Mouse (Mus musculus) G1E (cell line): Measurements from ENCODE around the gene Eva1b. TPM values are rescaled to one million over a fixed set of nuclear protein-coding genes. Genes with fewer than 3 reads are reported as not detected.

Source experiments
- ATAC-seq: 2 replicates; pipeline ENCODE4 v1.8.0; 2016; ENCODE audit warnings: mild to moderate bottlenecking; ENCODE audit not compliant: insufficient number of reproducible peaks, poor library complexity, low FRiP score, severe bottlenecking; ENCODE audit errors: extremely low read depth
- DNase-seq: peaks from one replicate; pipeline ENCODE4 v3.0.0; 2012; ENCODE audit warnings: low spot score
- H3K27me3 ChIP-seq: 2 replicates; pipeline ENCODE4 v1.6.1; 2012; ENCODE audit warnings: mild to moderate bottlenecking, low read length, inconsistent platforms; ENCODE audit not compliant: insufficient read depth
- H3K36me3 ChIP-seq: replicated peaks from 2 replicates; pipeline ENCODE3; 2012; ENCODE audit warnings: mild to moderate bottlenecking, inconsistent platforms
- H3K4me1 ChIP-seq: 2 replicates; pipeline ENCODE4 v1.6.1; 2012; ENCODE audit warnings: low read depth, low read length, inconsistent platforms, mixed read lengths; ENCODE audit not compliant: insufficient read depth
- H3K4me3 ChIP-seq: 2 replicates; pipeline ENCODE4 v1.5.1; 2012; ENCODE audit warnings: low read depth, mild to moderate bottlenecking, inconsistent platforms, low read length, moderate library complexity, mixed read lengths
- H3K9me3 ChIP-seq: replicated peaks from 2 replicates; pipeline ENCODE4 v1.6.1; 2012; ENCODE audit warnings: inconsistent platforms
- CTCF ChIP-seq: IDR thresholded peaks from 2 replicates; pipeline ENCODE4 v1.5.1; 2012; ENCODE audit warnings: low read depth, low read length, inconsistent platforms, mixed read lengths
- GATA1 ChIP-seq: IDR thresholded peaks from 2 replicates; pipeline ENCODE4 v1.6.1; 2012; ENCODE audit warnings: borderline replicate concordance, low read length, inconsistent platforms, mixed read lengths
- GATA2 ChIP-seq: IDR thresholded peaks from 2 replicates; pipeline ENCODE4 v1.6.1; 2012; ENCODE audit warnings: low read depth, low read length, inconsistent platforms, borderline replicate concordance
- POLR2AphosphoS5 ChIP-seq: IDR thresholded peaks from 2 replicates; pipeline ENCODE4 v1.6.1; 2012; ENCODE audit warnings: low read depth, low read length, inconsistent platforms; ENCODE audit not compliant: insufficient replicate concordance
- TAL1 ChIP-seq: conservative IDR thresholded peaks from 2 replicates; pipeline ENCODE4 v1.6.1; 2012; ENCODE audit warnings: low read depth, low read length, inconsistent platforms, mixed read lengths
- polyA plus RNA-seq: library from polyadenylated mRNA; stranded (reverse); fragments of >175 nt; gene quantifications from 2 replicates; pipeline ENCODE4 v1.2.3, GENCODE M21; 2012
- total RNA-seq, 2 experiments: library from RNA; stranded (forward) in 1 of 2; stranded (reverse) in 1 of 2; fragments of 200-1000 nt in 1 of 2; fragments of >200 nt in 1 of 2; fragmentation: Nextera tagmentation in 1 of 2; gene quantifications; 2 replicates each; pipeline ENCODE4 v1.2.3; 2014 to 2017

Eva1b gene
- total and polyA plus RNA-seq, 3 experiments, result 0.44 to 1.9 TPM; not detected in 1

GRCm38 (mm10) chr4:126104261-126105075, 43.1 kb upstream of the Eva1b start:
- ATAC-seq (no peak), DNase-seq (peak; percentile 24)

GRCm38 (mm10) chr4:126105131-126105783, 42.3 kb upstream of the Eva1b start:
- DNase-seq, result no peak

More at GRCm38 (mm10) chr4:126104261-126105075, 43.1 kb upstream of the Eva1b start:
- TF ChIP-seq TAL1, result no peak
- TF ChIP-seq POLR2AphosphoS5, result no peak
- TF ChIP-seq CTCF, result no peak
- TF ChIP-seq GATA1, result no peak
- no peak for TF ChIP-seq GATA2
- H3K36me3 ChIP-seq, result peaks cover 58% of the 10 kb centered on the region
- peak overlapping the region; percentile 87 for H3K4me3 ChIP-seq
- no peaks in the 10 kb centered on the region for H3K9me3 ChIP-seq
- no peaks in the 10 kb centered on the region for H3K27me3 ChIP-seq
- peaks cover 68% of the 10 kb centered on the region for H3K4me1 ChIP-seq

GRCm38 (mm10) chr4:126108061-126108740, 39.3 kb upstream of the Eva1b start:
- Histone ChIP-seq H3K9me3 (no peaks in the 10 kb centered on the region), H3K4me1 (peaks cover 54% of the 10 kb centered on the region), H3K4me3 (no peak overlapping the region), H3K27me3 (no peaks in the 10 kb centered on the region), H3K36me3 (peaks cover 56% of the 10 kb centered on the region)
- TF ChIP-seq GATA1 (no peak), TAL1 (no peak), GATA2 (no peak), CTCF (no peak)
- ATAC-seq, result no peak
- no peak for DNase-seq

More at GRCm38 (mm10) chr4:126105131-126105783, 42.3 kb upstream of the Eva1b start:
- H3K27me3 ChIP-seq, result no peaks in the 10 kb centered on the region
- H3K36me3 ChIP-seq, result peaks cover 56% of the 10 kb centered on the region
- H3K4me1 ChIP-seq, result peaks cover 68% of the 10 kb centered on the region
- H3K4me3 ChIP-seq, result no peak overlapping the region; the same call in 1 of the 2 replicates
- ATAC-seq, result no peak
- TF ChIP-seq GATA2 (no peak), CTCF (no peak), POLR2AphosphoS5 (no peak), GATA1 (no peak), TAL1 (no peak)
- H3K9me3 ChIP-seq, result no peaks in the 10 kb centered on the region

GRCm38 (mm10) chr4:126109613-126110373, 37.8 kb upstream of the Eva1b start:
- Histone ChIP-seq H3K9me3 (no peaks in the 10 kb centered on the region), H3K36me3 (peaks cover 69% of the 10 kb centered on the region), H3K4me3 (no peak overlapping the region; the same call in 1 of the 2 replicates), H3K27me3 (no peaks in the 10 kb centered on the region), H3K4me1 (peaks cover 44% of the 10 kb centered on the region)
- TF ChIP-seq CTCF (no peak), GATA1 (no peak), GATA2 (no peak), TAL1 (no peak), POLR2AphosphoS5 (no peak)
- DNase-seq (no peak), ATAC-seq (peak; percentile 51)

GRCm38 (mm10) chr4:126110374-126111152, 37.0 kb upstream of the Eva1b start:
- DNase-seq, result peak; percentile 62
- peak; percentile 86 for ATAC-seq
- peaks cover 37% of the 10 kb centered on the region for H3K4me1 ChIP-seq
- H3K27me3 ChIP-seq, result no peaks in the 10 kb centered on the region
- no peak for TF ChIP-seq POLR2AphosphoS5
- no peak for TF ChIP-seq GATA1
- TF ChIP-seq CTCF, result no peak
- no peak for TF ChIP-seq TAL1
- no peak for TF ChIP-seq GATA2
- no peaks in the 10 kb centered on the region for H3K9me3 ChIP-seq
- peaks cover 77% of the 10 kb centered on the region for H3K36me3 ChIP-seq
- H3K4me3 ChIP-seq, result peak overlapping the region; percentile 45; the same call in 1 of the 2 replicates
